Mouse (Mus musculus) intestine, embryonic 16.5 days (tissue): ENCODE measurements around the gene Ap1b1. TPM values are rescaled to one million over a fixed set of nuclear protein-coding genes. Genes with fewer than 3 reads are reported as not detected.
A peak's percentile ranks its signal among the peaks of the same experiment; 100 is the strongest.

ENCODE experiments used
- ATAC-seq: fragments of 200-750 bp; cut with Nextera tagmentation; 2 replicates; pipeline ENCODE4 v1.8.0; 2017; ENCODE audit warnings: moderate TSS enrichment, moderate library complexity
- H3K27ac ChIP-seq: fragments of 300-500 bp; sonication (generic); 2 replicates; pipeline ENCODE4 v1.5.1; 2014; ENCODE audit warnings: mild to moderate bottlenecking, low read length
- H3K27me3 ChIP-seq: fragments of 300-500 bp; sonication (generic); replicated peaks from 2 replicates; pipeline ENCODE4 v1.6.1; 2014; ENCODE audit warnings: low read length, control low read depth, mixed read lengths; ENCODE audit not compliant: control insufficient read depth, insufficient read depth
- H3K36me3 ChIP-seq: fragments of 300-500 bp; sonication (generic); 2 replicates; pipeline ENCODE4 v1.6.1; 2014; ENCODE audit warnings: low read length, control low read depth; ENCODE audit not compliant: control insufficient read depth, insufficient read depth
- H3K4me1 ChIP-seq: fragments of 300-500 bp; sonication (generic); 2 replicates; pipeline ENCODE4 v1.6.1; 2014; ENCODE audit warnings: low read length, control low read depth, mixed read lengths; ENCODE audit not compliant: control insufficient read depth, insufficient read depth
- H3K4me2 ChIP-seq: fragments of 300-500 bp; sonication (generic); 2 replicates; pipeline ENCODE4 v1.6.1; 2014; ENCODE audit warnings: low read depth, low read length, control low read depth
- H3K4me3 ChIP-seq: fragments of 300-500 bp; sonication (generic); 2 replicates; pipeline ENCODE4 v1.5.1; 2014; ENCODE audit warnings: mild to moderate bottlenecking, low read length
- H3K9ac ChIP-seq: fragments of 300-500 bp; sonication (generic); 2 replicates; pipeline ENCODE4 v1.6.1; 2014; ENCODE audit warnings: low read depth, low read length
- H3K9me3 ChIP-seq: fragments of 300-500 bp; sonication (generic); 2 replicates; pipeline ENCODE4 v1.6.1; 2016; ENCODE audit warnings: low read length, control low read depth; ENCODE audit not compliant: control insufficient read depth
- WGBS: fragments of 180-500 bp; shearing (Covaris S2); extraction: QIAGEN DNeasy Blood & Tissue Kit; methylation state at CpG from one replicate; pipeline ENCODE4 v1.1.7; 2014; 5-methylcytosine and 5-hydroxymethylcytosine counted together
- polyA plus RNA-seq: library from polyadenylated mRNA; unstranded; fragments of >200 nt; fragmentation: Nextera tagmentation; extraction: Ambion mirVana; gene quantifications from 2 replicates; pipeline ENCODE4 v1.2.1, GENCODE M21; 2015

Gene Ap1b1
- polyA plus RNA-seq, 1 experiment from 2014 or later = 81.2 TPM

GRCm38 (mm10) chr11:4983010-4983409, 3.6 kb upstream of the Ap1b1 start:
- Histone ChIP-seq H3K36me3 (no peaks in the 10 kb centered on the region), H3K27me3 (no peaks in the 10 kb centered on the region), H3K27ac (no peak overlapping the region), H3K9me3 (no peaks in the 10 kb centered on the region), H3K4me2 (no peak overlapping the region), H3K4me1 (peaks cover 7% of the 10 kb centered on the region; the same call in 1 of the 2 replicates), H3K9ac (no peak overlapping the region), H3K4me3 (no peak overlapping the region)
- ATAC-seq = no peak
- WGBS = 69% methylated on average over 3 of the region's 3 CpGs

GRCm38 (mm10) chr11:4983538-4983937, 3.1 kb upstream of the Ap1b1 start:
- Histone ChIP-seq H3K27ac (no peak overlapping the region), H3K4me1 (peaks cover 7% of the 10 kb centered on the region; the same call in 1 of the 2 replicates), H3K36me3 (no peaks in the 10 kb centered on the region), H3K9me3 (no peaks in the 10 kb centered on the region), H3K4me3 (no peak overlapping the region), H3K9ac (no peak overlapping the region), H3K4me2 (no peak overlapping the region), H3K27me3 (no peaks in the 10 kb centered on the region)
- ATAC-seq = no peak
- 70% methylated on average over 2 of the region's 2 CpGs for WGBS

GRCm38 (mm10) chr11:4984249-4984648, 2.4 kb upstream of the Ap1b1 start:
- Histone ChIP-seq H3K9ac (peak overlapping the region; percentile 41; the same call in 1 of the 2 replicates), H3K27ac (no peak overlapping the region), H3K4me2 (no peak overlapping the region), H3K4me1 (peaks cover 7% of the 10 kb centered on the region; the same call in 1 of the 2 replicates), H3K9me3 (no peaks in the 10 kb centered on the region), H3K36me3 (no peaks in the 10 kb centered on the region), H3K27me3 (no peaks in the 10 kb centered on the region), H3K4me3 (no peak overlapping the region)
- ATAC-seq = no peak
- 4% methylated on average over 5 of the region's 5 CpGs for WGBS

- ATAC-seq = no peak
- peaks cover 7% of the 10 kb centered on the region; the same call in 1 of the 2 replicates for H3K4me1 ChIP-seq
- H3K27ac ChIP-seq = no peak overlapping the region
- no peaks in the 10 kb centered on the region for H3K27me3 ChIP-seq
- no peaks in the 10 kb centered on the region for H3K9me3 ChIP-seq
- H3K4me3 ChIP-seq = no peak overlapping the region
- H3K9ac ChIP-seq = no peak overlapping the region; the same call in 1 of the 2 replicates
- 75% methylated on average over 3 of the region's 3 CpGs for WGBS
- H3K4me2 ChIP-seq = no peak overlapping the region
- no peaks in the 10 kb centered on the region for H3K36me3 ChIP-seq
Measured at GRCm38 (mm10) chr11:4984799-4985198, 1.8 kb upstream of the Ap1b1 start.

DNA sequence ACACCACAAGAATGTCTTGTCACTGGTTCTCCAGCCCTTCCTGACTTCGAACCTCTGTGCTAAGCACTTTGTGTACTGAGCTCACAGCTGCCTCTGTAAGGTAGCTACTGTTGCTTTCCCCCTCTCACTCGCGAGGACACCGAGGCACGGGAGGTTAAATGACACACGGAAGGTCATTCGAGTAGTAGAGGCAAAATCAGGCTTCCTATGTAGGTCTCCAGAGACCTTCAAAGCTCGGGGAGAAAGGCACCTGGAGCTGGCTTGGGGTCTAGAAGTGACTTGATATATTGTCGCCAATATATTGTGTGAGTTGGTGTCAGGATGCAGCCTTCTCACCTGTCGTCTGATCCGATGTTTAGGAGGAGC, 846 bp downstream of the Ap1b1 start:
- ATAC-seq = no peak
- H3K27ac ChIP-seq = peak overlapping the region; percentile 57; the same call in 1 of the 2 replicates
- no peaks in the 10 kb centered on the region for H3K36me3 ChIP-seq
- no peaks in the 10 kb centered on the region for H3K9me3 ChIP-seq
- WGBS = 49% methylated on average over 11 of the region's 11 CpGs
- peak overlapping the region; percentile 78 for H3K9ac ChIP-seq
- no peaks in the 10 kb centered on the region for H3K27me3 ChIP-seq
- peak overlapping the region; percentile 74 for H3K4me3 ChIP-seq
- peaks cover 7% of the 10 kb centered on the region; the same call in 1 of the 2 replicates for H3K4me1 ChIP-seq
- peak overlapping the region; percentile 85 for H3K4me2 ChIP-seq

- no peak for ATAC-seq
- no peak overlapping the region for H3K4me2 ChIP-seq
- 66% methylated on average over 3 of the region's 3 CpGs for WGBS
Measured at GRCm38 (mm10) chr11:4989187-4989586, 2.6 kb downstream of the Ap1b1 start.

DNA sequence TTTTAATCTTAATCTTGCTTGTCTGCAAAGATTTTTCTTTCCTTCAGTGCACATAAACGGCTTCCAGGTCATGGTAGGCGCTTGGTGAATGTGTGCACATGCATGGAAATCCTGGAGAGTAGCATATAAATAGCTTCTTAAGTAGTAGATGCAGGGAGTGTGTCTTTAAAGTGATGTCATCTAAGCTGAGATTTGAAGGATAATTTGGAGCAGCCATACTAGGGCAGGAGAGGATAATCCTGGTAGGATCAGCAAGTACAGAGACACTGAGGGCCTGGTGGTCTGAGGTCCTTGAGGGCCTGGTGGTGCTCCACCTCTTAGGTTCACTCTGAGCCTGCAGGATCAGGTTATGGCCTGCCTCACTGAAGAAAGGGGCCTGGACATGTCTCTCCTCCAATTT, 5.8 kb downstream of the Ap1b1 start:
- Histone ChIP-seq H3K9me3 (no peaks in the 10 kb centered on the region), H3K4me1 (peaks cover 5% of the 10 kb centered on the region; the same call in 1 of the 2 replicates), H3K4me2 (no peak overlapping the region), H3K9ac (no peak overlapping the region), H3K4me3 (no peak overlapping the region), H3K27me3 (no peaks in the 10 kb centered on the region), H3K36me3 (no peaks in the 10 kb centered on the region), H3K27ac (no peak overlapping the region)
- no peak for ATAC-seq
- WGBS = 87% methylated on average over 2 of the region's 2 CpGs

More at GRCm38 (mm10) chr11:4989187-4989586, 2.6 kb downstream of the Ap1b1 start:
- Histone ChIP-seq H3K27ac (no peak overlapping the region), H3K36me3 (no peaks in the 10 kb centered on the region), H3K4me3 (no peak overlapping the region), H3K9ac (no peak overlapping the region), H3K9me3 (no peaks in the 10 kb centered on the region), H3K4me1 (peaks cover 7% of the 10 kb centered on the region; the same call in 1 of the 2 replicates), H3K27me3 (no peaks in the 10 kb centered on the region)

DNA sequence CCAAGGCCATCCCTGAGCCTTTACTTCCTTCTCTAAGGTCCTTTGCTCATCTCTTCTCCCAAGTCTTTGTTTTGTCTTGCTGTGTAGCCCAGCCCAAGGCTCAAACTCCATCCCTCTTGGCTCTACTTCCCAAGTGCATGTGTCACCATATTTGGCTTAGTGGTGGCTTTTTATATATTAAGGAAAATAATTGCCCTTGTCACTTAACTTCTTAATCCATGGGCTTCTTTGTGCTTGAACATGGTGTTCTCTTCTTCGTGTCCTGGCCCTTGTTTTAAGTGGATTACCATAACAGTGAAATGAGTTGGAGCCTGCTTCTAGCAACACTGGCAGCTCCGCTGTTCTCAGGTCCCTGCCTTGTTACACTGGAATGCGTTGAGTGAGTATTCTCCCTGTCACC, 9.1 kb downstream of the Ap1b1 start:
- Histone ChIP-seq H3K9me3 (no peaks in the 10 kb centered on the region), H3K27me3 (no peaks in the 10 kb centered on the region), H3K4me1 (0 out of 2 replicates have a peak, but pooled peaks cover 3% of the 10 kb centered on the region), H3K9ac (no peak overlapping the region), H3K36me3 (no peaks in the 10 kb centered on the region), H3K27ac (no peak overlapping the region), H3K4me3 (no peak overlapping the region), H3K4me2 (no peak overlapping the region)
- WGBS = 95% methylated on average over 3 of the region's 3 CpGs
- no peak for ATAC-seq

DNA sequence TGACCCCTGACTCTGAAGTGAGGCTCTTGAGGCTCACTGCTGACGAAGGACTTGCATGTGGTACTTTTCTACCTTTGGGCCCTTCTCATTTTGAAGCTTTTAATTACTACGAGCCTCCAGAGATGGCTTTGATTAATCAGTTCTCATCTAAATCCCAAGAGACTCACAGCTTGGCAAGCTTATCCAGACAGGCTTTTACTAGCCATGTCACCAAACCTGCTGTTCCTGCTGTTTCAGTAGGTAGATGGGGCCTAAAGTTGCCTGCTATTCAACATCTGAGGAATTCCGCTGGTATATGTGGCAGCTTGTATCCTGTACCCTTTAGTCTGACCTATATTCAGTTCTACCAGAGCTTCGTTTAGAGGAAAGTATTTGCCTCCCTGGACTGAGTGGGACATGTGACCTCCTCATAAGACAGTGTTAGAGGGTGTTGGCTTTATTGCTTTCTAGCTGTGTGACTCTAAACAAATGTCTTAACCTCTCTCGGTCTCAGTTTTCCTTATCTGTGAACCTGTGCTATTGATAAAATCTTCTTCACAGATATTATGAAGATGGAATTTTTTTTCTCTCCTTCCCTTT, 10.1 kb downstream of the Ap1b1 start:
- H3K4me1 ChIP-seq = 0 out of 2 replicates have a peak, but pooled peaks cover 3% of the 10 kb centered on the region
- no peaks in the 10 kb centered on the region for H3K9me3 ChIP-seq
- no peaks in the 10 kb centered on the region for H3K27me3 ChIP-seq
- H3K9ac ChIP-seq = no peak overlapping the region
- H3K36me3 ChIP-seq = no peaks in the 10 kb centered on the region
- ATAC-seq = peak; percentile 64
- 75% methylated on average over 5 of the region's 5 CpGs for WGBS
- H3K4me2 ChIP-seq = no peak overlapping the region
- H3K4me3 ChIP-seq = no peak overlapping the region
- peak overlapping the region; percentile 17 for H3K27ac ChIP-seq
